Mouse (Mus musculus) frontal cortex, adult (tissue): ENCODE results near the gene Pip4k2a.

Source experiments
- ATAC-seq: cut with Nextera tagmentation; 2 replicates; pipeline ENCODE4 v1.9.2; 2017; ENCODE audit warnings: mild to moderate bottlenecking, moderate library complexity, mixed read lengths; ENCODE audit not compliant: low TSS enrichment

Pip4k2a gene

DNA sequence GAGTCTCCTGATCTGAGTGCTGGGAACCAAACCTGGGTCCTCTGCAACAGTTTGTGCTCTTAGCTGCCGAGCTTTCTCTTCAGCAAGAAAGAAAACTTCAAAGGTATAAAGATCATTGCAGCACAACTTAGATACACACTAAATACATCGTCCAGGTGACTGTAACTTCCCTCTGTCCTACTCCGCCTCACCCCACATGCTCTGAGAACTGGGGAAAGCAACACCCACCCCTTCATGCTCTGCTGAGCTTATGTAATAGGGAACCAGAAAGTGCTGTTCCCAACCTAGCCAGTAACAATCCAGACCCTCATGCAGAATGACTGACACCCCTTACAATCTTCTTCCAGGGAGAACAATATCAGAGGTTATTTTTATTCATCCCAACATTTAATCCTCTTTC is 41.5 kb downstream of the Pip4k2a start:
- ATAC-seq: no peak

GRCm38 (mm10) chr2:18955671-18956070 is 42.3 kb downstream of the Pip4k2a start:
- ATAC-seq: no peak

DNA sequence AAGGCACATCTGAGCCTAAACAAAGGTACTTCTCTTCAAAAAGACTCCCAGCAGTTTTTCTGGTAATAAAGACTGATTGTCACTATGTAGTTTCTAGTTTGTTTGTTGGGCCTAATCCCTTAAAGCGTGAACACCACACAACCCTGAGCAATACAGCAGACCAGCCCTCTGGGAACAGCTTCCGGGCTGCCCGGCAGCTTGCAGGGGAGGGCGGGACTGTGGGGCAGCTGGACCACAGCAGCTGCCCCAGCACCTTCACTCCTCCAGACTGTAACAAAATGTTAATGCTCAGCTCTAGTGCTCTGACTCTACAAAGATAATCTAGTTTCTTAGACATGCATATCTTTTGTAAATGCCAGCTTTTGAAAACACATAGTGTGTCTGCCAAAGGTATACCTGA is 42.9 kb downstream of the Pip4k2a start:
- ATAC-seq: no peak

GRCm38 (mm10) chr2:18954422-18954821 is 43.5 kb downstream of the Pip4k2a start:
- no peak for ATAC-seq

DNA sequence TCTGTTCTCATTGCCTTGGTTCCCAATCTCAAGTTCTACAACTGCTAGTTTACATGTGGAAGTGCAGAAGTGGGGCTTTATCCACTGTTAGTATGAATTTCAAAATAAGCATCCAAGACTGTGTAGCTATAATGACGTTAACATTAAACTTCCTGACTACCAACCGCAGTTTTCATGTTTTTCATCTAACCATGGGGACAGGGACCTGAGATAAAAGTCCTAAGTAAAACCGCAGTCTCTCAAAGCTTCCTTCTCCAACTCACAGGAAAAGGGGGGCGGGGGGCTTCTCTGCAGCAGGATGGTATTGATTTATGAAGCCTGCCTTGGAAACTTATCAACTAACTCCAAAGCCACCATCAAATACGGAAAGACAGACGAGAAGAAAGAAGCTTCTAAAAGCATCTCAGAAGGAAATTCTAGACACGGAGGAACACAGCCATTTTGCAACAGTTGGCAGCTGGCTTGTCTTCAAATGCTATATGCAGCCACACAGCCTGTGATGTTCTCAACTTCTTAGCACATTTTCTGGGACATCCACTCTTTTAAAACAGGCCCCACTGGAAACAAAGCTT is 45.7 kb downstream of the Pip4k2a start:
- peak; percentile 79 for ATAC-seq

- no peak for ATAC-seq
Measured at GRCm38 (mm10) chr2:18950758-18951157, 47.2 kb downstream of the Pip4k2a start.

DNA sequence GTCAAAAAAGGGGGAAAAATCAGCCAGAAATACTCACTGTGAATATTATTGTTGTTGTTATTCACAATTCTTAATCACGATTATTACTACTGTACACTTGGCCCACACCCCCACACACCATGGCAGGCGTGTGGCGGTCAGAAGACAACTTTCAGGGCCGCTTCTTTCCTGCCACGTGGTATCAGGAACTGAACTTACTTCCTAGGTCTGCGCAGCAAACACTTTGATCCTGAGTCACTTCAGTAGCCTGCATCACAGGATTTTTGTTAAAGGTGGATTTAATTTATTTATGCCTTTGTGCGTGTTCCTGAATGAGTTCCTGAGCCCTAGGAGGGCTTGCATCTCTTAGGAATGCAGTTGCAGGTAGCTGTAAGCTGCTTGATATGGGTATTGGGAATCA is 49.2 kb downstream of the Pip4k2a start:
- ATAC-seq: no peak

- no peak for ATAC-seq
Measured at GRCm38 (mm10) chr2:18947669-18948459, 50.1 kb downstream of the Pip4k2a start.

DNA sequence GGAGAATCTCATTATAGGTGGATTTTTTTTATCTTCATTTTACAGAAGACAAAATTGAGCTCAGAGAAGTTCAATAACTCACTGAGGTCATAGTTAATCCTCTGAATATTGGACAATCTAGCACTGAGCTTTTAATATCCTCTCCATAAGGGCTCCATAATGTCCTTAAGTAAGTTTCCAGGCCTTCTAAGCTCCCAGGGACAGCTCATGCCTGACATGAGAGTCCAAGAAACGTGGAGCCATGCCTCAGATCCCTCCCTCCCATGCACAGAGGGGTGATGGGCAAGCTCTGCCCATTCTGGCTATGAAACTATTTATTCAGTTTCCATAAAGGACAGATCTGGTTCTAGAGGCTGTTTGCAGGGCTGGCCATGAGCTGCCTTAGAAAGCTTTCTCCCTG is 52.5 kb downstream of the Pip4k2a start:
- no peak for ATAC-seq

- no peak for ATAC-seq
Measured at GRCm38 (mm10) chr2:18943930-18944329, 54.0 kb downstream of the Pip4k2a start.

DNA sequence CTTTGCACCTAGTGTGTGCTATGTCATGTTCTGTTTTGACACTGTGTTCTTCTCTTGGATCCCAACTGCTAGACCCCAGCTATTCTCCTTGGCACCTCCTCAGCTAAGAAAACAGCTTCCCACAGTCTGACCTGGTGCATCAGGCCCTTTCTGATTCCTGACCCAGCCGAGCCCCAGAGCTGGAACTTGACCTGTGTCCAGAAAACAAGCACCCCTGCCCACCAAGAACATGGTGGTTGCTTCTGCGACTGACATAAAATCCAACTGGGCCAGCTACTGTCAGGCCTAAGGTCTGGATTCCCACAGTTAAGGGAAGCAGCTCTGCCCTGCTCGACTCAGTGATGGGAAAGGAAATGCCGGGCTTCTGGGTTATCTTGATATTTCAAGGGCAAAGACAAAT is 54.6 kb downstream of the Pip4k2a start:
- ATAC-seq: no peak

- no peak for ATAC-seq
Measured at GRCm38 (mm10) chr2:18940693-18941270, 57.1 kb downstream of the Pip4k2a start.

GRCm38 (mm10) chr2:18938923-18939329 is 59.0 kb downstream of the Pip4k2a start:
- no peak for ATAC-seq

- ATAC-seq: no peak
Measured at GRCm38 (mm10) chr2:18938232-18938631, 59.7 kb downstream of the Pip4k2a start.

DNA sequence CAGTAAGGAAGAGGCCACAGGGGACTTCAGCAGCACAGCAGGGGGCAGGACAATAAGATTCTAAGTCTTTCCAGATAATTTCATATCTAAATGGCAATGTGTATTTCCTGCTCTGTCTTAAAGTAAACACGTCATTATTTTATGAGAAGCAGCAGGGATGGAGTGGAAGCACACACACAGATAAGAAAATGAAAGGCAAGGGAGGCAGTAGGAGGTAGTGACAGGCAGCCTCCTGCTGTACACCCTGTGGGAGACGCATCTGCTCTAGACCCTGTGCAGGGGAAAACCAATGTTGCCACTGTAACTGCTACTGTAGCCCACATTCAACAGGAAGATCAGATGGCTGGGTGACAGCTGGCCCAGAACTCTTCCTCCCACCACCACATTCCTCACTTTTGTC is 60.3 kb downstream of the Pip4k2a start:
- no peak for ATAC-seq

GRCm38 (mm10) chr2:18936446-18936845 is 61.5 kb downstream of the Pip4k2a start:
- ATAC-seq: no peak

DNA sequence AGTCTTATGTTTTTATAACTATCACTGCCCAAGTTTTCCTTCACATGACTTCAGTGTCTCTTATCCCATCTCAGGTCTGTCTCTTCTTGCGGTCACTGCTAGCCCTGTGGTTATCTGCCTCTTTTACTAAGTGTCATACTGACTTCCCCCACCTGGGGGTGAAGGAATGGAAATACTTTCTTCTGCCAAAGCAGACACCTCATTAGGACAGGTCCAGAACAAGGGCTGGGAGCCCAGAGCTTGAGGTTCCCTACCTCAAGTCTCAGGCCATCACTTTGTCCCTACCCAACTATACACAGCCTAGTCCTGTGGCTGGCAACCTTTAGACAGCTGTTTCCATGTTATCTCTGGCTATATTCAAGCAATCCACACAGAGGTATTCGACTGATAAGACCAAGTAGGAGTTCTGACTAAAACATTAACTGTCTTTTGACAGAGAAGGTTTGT is 62.3 kb downstream of the Pip4k2a start:
- no peak for ATAC-seq

DNA sequence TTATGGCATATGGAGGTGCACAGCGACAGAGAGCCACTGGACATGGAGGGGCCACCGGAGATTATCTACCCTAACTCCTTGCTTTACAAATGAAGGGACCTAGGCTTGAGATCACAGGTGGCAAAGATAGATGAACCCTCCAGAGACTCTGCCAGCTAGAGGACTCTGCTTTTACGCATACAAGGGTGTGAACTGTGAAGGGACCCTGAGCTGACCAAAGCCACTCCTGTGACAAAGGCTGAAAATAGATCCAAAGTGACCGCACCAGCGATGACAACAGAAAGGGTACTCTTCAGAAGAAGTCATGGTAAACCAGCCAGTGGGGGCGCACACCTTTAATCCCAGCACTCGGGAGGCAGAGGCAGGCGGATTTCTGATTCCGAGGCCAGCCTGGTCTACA is 63.8 kb downstream of the Pip4k2a start:
- no peak for ATAC-seq

- ATAC-seq: no peak
Measured at GRCm38 (mm10) chr2:18933418-18933817, 64.5 kb downstream of the Pip4k2a start.

- peak; percentile 58; the same call in 1 of the 2 replicates for ATAC-seq
Measured at GRCm38 (mm10) chr2:18930318-18931060, 67.4 kb downstream of the Pip4k2a start.

- no peak for ATAC-seq
Measured at GRCm38 (mm10) chr2:18928597-18929257, 69.2 kb downstream of the Pip4k2a start.

DNA sequence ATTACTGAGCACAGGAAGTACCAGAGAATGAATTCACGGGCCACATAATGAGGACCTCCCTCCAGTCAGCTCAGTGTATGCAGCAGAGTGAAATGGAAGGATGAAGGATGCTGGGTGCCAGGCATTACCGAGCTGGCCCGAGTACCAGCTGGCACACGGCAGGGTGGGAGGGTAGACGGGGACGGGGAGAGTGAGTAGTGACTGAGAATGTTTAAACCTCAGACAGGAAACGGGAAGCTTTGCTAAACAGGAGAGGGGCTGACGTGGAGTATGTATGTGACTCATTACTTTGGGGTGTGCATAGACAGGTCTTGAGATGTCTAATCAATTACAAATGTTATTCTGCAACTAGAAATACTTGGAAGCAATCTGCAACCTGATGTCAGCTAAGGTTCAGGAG is 69.7 kb downstream of the Pip4k2a start:
- peak; percentile 41 for ATAC-seq
